Mouse (Mus musculus): ENCODE measurements around the gene Scn4b. TPM values are rescaled to one million over a fixed set of nuclear protein-coding genes. Genes with fewer than 3 reads are reported as not detected.

Gene Scn4b
- polyA plus RNA-seq, 1 experiment from 2014 or later: 0.11 TPM

DNA sequence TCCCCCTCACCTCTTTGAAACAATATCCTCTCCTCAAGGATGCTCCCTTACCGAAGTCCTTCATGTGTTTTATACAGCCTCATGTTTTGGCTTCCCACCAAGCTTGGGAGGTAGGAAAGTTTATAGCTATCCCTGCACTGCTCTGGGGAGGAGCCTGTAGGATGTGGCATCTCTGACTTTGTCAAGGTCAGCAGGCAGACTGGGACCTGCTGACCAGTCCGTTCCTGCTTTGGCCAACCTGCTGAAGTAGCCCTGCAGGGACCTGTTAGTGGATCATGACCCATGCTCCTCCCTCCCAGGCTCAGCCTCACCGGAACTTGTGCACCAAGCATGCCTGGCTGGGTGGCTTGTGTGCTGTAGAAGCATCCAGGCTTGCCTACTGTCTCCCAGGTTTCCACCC, 4.5 kb downstream of the Scn4b start:
- DNase-seq (ENCODE audit: low spot score) (no peak), ATAC-seq (ENCODE audit: low FRiP score, low TSS enrichment) (no peak)
- Histone ChIP-seq H3K9me3 (ENCODE audit: control insufficient read depth, low read length) (no peaks in the 10 kb centered on the region), H3K9ac (ENCODE audit: low read length) (no peak overlapping the region), H3K4me1 (replicated peaks; ENCODE audit: control insufficient read depth, insufficient read depth) (0 out of 2 replicates have a peak, but pooled peaks cover 3% of the 10 kb centered on the region), H3K27me3 (ENCODE audit: control insufficient read depth, insufficient read depth, low read length) (peaks cover 3% of the 10 kb centered on the region; the same call in 1 of the 2 replicates), H3K4me3 (ENCODE audit: low read depth, low read length) (no peak overlapping the region), H3K4me2 (replicated peaks; ENCODE audit: low read depth) (no peak overlapping the region), H3K27ac (replicated peaks) (no peak overlapping the region), H3K36me3 (ENCODE audit: control insufficient read depth, insufficient read depth, low read length) (no peaks in the 10 kb centered on the region)
- 46% methylated on average over 3 of the region's 3 CpGs for WGBS
- no peak for TF ChIP-seq CTCF (IDR thresholded peaks at IDR 0.05; ENCODE audit: low read depth)
- no peak for TF ChIP-seq EP300 (optimal IDR thresholded peaks at IDR 0.05)

DNA sequence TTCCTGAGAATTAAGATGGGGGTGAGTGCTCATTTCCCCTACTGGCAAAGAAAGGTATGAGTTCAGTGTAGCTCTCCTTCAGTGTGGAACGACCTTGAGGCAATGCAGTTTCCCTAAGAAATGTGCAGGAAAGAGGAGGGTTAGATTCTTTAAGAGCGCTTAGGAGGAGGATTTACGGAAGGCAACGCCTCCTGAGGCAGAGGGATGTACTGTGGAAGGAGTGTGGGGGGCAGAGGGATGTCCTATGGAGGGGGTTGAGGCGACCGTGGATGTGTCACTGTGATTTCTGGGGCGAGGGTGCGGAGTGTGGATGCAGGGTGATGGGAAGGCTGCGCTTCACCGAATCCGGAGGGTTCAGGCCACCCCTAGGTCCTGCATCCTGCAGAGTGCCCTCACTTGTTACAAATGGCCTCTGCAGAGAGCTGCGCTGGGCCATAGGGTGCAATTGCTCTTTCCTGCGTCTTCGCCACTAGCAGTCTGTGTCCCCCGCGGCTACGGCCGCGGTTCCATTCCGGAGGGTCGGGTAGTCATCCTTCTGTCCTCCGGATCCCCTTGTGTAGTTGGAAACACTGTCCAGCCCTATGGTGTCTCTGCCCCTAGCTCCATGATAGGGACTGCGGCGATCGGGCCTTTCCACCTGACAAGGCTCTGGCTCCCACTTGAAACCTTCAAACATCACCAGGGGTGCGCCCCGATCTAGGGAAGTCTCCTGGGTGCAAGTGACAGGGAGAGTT, 7.5 kb downstream of the Scn4b start:
- DNase-seq (ENCODE audit: low spot score): no peak
- H3K9ac ChIP-seq (ENCODE audit: low read length): no peak overlapping the region

GRCm38 (mm10) chr9:45146267-45146597, 8.0 kb downstream of the Scn4b start:
- Histone ChIP-seq H3K4me1 (replicated peaks; ENCODE audit: control insufficient read depth, insufficient read depth) (no peaks in the 10 kb centered on the region), H3K36me3 (ENCODE audit: control insufficient read depth, insufficient read depth, low read length) (no peaks in the 10 kb centered on the region), H3K4me3 (ENCODE audit: low read depth, low read length) (peak overlapping the region; percentile 31), H3K4me2 (replicated peaks; ENCODE audit: low read depth) (peak overlapping the region; percentile 59), H3K27me3 (ENCODE audit: control insufficient read depth, insufficient read depth, low read length) (peaks cover 3% of the 10 kb centered on the region; the same call in 1 of the 2 replicates), H3K9me3 (ENCODE audit: control insufficient read depth, low read length) (no peaks in the 10 kb centered on the region), H3K27ac (replicated peaks) (no peak overlapping the region), H3K9ac (ENCODE audit: low read length) (no peak overlapping the region)
- ATAC-seq (ENCODE audit: low FRiP score, low TSS enrichment) (peak; percentile 13), DNase-seq (ENCODE audit: low spot score) (peak; percentile 66)
- WGBS: 0% methylated on average over 5 of the region's 5 CpGs
- peak; percentile 91 for TF ChIP-seq CTCF (IDR thresholded peaks at IDR 0.05; ENCODE audit: low read depth)
- no peak for TF ChIP-seq EP300 (optimal IDR thresholded peaks at IDR 0.05)

More for the DNA sequence above, 7.5 kb downstream of the Scn4b start:
- Histone ChIP-seq H3K27me3 (ENCODE audit: control insufficient read depth, insufficient read depth, low read length) (peaks cover 3% of the 10 kb centered on the region; the same call in 1 of the 2 replicates), H3K4me2 (replicated peaks; ENCODE audit: low read depth) (peak overlapping the region; percentile 59), H3K36me3 (ENCODE audit: control insufficient read depth, insufficient read depth, low read length) (no peaks in the 10 kb centered on the region), H3K4me3 (ENCODE audit: low read depth, low read length) (peak overlapping the region; percentile 31), H3K9me3 (ENCODE audit: control insufficient read depth, low read length) (no peaks in the 10 kb centered on the region), H3K27ac (replicated peaks) (no peak overlapping the region), H3K4me1 (replicated peaks; ENCODE audit: control insufficient read depth, insufficient read depth) (no peaks in the 10 kb centered on the region)
- 0 out of 2 replicates have a peak, but pooled peaks have one; percentile 18 for TF ChIP-seq CTCF (IDR thresholded peaks at IDR 0.05; ENCODE audit: low read depth)
- TF ChIP-seq EP300 (optimal IDR thresholded peaks at IDR 0.05): no peak
- WGBS: 5% methylated on average over 27 of the region's 27 CpGs
- 0 out of 2 replicates have a peak, but pooled peaks have one; percentile 14 for ATAC-seq (ENCODE audit: low FRiP score, low TSS enrichment)

DNA sequence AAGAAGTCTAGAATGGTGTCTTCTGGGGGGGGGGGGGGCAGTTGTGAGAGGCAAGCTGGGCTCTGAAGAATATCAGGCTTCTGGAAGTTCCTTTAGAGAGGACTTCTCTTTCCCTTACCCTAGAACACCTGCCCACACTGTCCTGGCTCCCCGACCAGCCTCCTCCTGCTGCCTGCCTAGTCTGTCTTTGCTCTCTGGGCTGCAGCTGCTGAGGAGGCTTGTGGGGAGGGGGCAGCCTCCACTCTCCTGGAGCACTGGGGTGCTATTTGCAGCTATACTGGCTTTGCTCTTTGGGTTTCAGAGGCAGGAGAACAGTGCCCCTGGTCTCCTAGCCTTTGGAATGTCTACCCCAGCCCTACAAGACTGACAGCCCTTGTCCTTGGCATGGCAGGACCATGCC, 12.7 kb downstream of the Scn4b start:
- TF ChIP-seq CTCF (IDR thresholded peaks at IDR 0.05; ENCODE audit: low read depth) (no peak), EP300 (optimal IDR thresholded peaks at IDR 0.05) (no peak)
- 75% methylated on average over 1 of the region's 1 CpGs for WGBS

DNA sequence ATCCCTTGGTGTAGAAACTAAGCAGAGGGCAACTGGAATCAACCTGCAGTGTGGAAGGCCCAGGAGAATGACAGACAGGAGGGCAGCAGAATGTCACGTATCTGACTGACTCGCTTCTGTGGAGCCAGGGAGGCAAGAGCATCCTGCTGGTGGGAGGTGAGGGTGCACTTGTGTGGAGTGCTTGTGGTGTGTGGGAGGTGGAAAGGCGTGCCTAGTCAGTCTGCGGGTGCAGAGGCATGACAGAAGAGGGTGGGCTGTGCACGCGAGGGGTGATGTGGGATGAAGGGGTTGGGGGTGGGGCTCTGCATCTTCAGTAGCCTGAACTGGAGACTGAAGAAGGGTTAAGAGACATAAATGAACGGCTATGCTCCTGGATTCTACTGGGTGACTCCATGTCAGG, 15.2 kb downstream of the Scn4b start:
- DNase-seq (ENCODE audit: low spot score) (no peak), ATAC-seq (ENCODE audit: low FRiP score, low TSS enrichment) (no peak)
- TF ChIP-seq CTCF (IDR thresholded peaks at IDR 0.05; ENCODE audit: low read depth) (no peak), EP300 (optimal IDR thresholded peaks at IDR 0.05) (no peak)
- no peak overlapping the region for H3K27ac ChIP-seq (replicated peaks)
- no peak overlapping the region for H3K4me3 ChIP-seq (ENCODE audit: low read depth, low read length)
- H3K27me3 ChIP-seq (ENCODE audit: control insufficient read depth, insufficient read depth, low read length): no peaks in the 10 kb centered on the region
- 58% methylated on average over 7 of the region's 7 CpGs for WGBS
- no peaks in the 10 kb centered on the region for H3K9me3 ChIP-seq (ENCODE audit: control insufficient read depth, low read length)
- H3K4me2 ChIP-seq (replicated peaks; ENCODE audit: low read depth): no peak overlapping the region
- no peaks in the 10 kb centered on the region for H3K36me3 ChIP-seq (ENCODE audit: control insufficient read depth, insufficient read depth, low read length)
- H3K4me1 ChIP-seq (replicated peaks; ENCODE audit: control insufficient read depth, insufficient read depth): no peaks in the 10 kb centered on the region
- no peak overlapping the region for H3K9ac ChIP-seq (ENCODE audit: low read length)

More for the DNA sequence above, 12.7 kb downstream of the Scn4b start:
- Histone ChIP-seq H3K4me3 (ENCODE audit: low read depth, low read length) (no peak overlapping the region), H3K36me3 (ENCODE audit: control insufficient read depth, insufficient read depth, low read length) (no peaks in the 10 kb centered on the region), H3K4me2 (replicated peaks; ENCODE audit: low read depth) (no peak overlapping the region), H3K27me3 (ENCODE audit: control insufficient read depth, insufficient read depth, low read length) (no peaks in the 10 kb centered on the region; the same call in 1 of the 2 replicates), H3K4me1 (replicated peaks; ENCODE audit: control insufficient read depth, insufficient read depth) (no peaks in the 10 kb centered on the region), H3K9ac (ENCODE audit: low read length) (no peak overlapping the region), H3K27ac (replicated peaks) (no peak overlapping the region), H3K9me3 (ENCODE audit: control insufficient read depth, low read length) (no peaks in the 10 kb centered on the region)
- DNase-seq (ENCODE audit: low spot score) (no peak), ATAC-seq (ENCODE audit: low FRiP score, low TSS enrichment) (peak; percentile 25; the same call in 1 of the 2 replicates)

DNA sequence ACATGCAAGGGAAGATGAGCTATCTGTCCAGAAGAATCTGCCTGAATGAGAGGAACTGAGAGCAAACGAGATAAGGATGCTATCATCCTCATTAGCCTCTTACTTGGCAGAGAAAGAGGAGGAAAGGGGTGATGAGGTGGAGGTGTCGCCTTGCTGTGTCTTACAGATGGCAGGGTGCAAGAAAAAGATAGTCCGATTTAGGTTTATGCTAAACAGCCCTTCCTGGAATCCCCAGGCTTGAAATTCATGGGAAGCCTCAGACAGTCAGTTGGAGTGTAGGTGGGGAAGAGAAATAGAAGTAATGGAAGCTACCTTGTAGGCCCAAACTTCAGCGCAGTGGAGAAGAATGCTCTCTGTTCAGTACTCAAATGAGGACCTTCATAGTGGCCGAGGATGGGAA, 29.7 kb downstream of the Scn4b start:
- Histone ChIP-seq H3K4me1 (replicated peaks; ENCODE audit: control insufficient read depth, insufficient read depth) (no peaks in the 10 kb centered on the region), H3K27me3 (ENCODE audit: control insufficient read depth, insufficient read depth, low read length) (no peaks in the 10 kb centered on the region), H3K9ac (ENCODE audit: low read length) (no peak overlapping the region), H3K4me2 (replicated peaks; ENCODE audit: low read depth) (no peak overlapping the region), H3K9me3 (ENCODE audit: control insufficient read depth, low read length) (0 out of 2 replicates have a peak, but pooled peaks cover 3% of the 10 kb centered on the region), H3K27ac (replicated peaks) (no peak overlapping the region), H3K36me3 (ENCODE audit: control insufficient read depth, insufficient read depth, low read length) (no peaks in the 10 kb centered on the region), H3K4me3 (ENCODE audit: low read depth, low read length) (no peak overlapping the region)
- no peak for DNase-seq (ENCODE audit: low spot score)
- 70% methylated on average over 5 of the region's 5 CpGs for WGBS
- ATAC-seq (ENCODE audit: low FRiP score, low TSS enrichment): no peak
- TF ChIP-seq EP300 (optimal IDR thresholded peaks at IDR 0.05) (no peak), CTCF (IDR thresholded peaks at IDR 0.05; ENCODE audit: low read depth) (no peak)

Data from stomach, postnatal 0 days (tissue).